Mouse (Mus musculus) mouse trophoblast stem cell (cell line): ENCODE measurements at regions not wholly inside any gene's neighbourhood (a gene's known extent, or its start where the extent isn't known, plus 50 kb on each side); places are given as distances from the start of the nearest gene placed in this dataset.
"Not testable (repeated sequence)": the region's sequence is repeated elsewhere in the genome, so short reads cannot be mapped to it uniquely, and the experiment has no call there.

Experiments used
- in situ Hi-C, 2 experiments: fragments of 300-500 bp; cut with MseI, MboI; formaldehyde crosslinking; loops; 2 replicates in 1 of 2; 3 replicates in 1 of 2; pipeline ENCODE4 v1.15.1; 2025

DNA sequence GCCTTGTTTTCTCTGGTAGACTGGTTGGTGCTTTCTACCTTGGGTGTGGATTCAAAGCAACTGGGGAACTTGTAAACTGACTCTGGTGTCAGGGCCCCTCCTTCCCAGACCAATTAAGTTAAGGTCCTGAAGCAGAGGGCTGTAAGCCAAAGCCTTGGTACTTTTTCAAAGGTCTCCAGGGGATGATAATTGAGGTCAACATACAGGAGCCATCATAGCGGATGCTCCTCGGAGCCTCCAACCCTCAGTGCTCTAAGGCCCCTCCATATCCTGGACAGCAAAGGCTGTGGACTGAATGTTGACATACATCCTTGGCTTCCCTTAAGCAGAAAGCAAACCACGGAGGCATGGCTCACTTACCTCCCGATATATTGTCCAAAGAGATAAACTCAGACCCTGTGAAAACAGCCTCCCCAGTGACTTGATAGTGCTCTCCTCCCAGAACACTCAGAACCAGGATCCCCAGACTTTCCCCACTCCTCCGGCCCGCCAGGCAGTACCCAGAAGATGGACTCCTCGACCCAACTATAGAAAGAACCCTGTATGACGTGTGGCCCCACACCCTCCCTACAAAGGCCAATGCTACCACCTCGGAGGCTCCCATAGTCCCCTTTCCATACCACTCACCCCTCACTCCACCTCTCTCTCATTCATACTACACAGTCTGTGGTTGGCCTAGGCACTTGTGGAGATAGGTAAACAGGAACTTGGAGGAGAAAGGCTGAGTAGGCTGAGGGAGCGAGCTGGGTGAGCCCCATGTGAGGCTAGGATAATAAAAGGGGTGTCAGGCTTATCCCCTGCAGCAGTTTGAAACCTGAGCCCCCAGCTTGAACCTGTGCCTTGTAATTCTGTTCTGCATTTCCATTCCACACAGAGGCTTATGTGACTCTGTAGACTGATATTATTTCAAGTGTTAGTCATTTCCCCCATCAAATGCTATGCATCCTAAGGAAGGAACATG lies 118.8 kb upstream of the Arid1b start:
- in situ Hi-C loops: no loop called here

DNA sequence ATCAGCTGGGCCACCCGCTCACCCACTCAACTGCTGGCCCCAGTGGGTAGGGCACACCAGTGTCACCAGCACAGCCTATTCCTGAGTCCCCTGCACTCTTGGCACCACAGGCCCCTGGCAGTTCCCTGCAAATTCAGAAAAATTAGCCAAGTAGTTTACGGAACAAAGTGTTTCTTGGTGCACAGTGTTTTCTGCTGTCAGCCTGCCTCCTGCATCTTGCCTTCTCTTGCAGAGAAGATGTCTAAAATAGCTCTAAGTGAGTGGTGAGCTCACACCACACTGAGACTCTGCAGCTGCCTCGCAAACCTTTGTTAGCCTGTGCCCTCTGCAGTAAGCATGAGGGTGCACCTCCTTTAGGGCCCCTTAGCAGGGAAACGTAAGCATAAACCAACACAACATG lies 117.7 kb upstream of the Arid1b start:
- in situ Hi-C loops: no loop called here

DNA sequence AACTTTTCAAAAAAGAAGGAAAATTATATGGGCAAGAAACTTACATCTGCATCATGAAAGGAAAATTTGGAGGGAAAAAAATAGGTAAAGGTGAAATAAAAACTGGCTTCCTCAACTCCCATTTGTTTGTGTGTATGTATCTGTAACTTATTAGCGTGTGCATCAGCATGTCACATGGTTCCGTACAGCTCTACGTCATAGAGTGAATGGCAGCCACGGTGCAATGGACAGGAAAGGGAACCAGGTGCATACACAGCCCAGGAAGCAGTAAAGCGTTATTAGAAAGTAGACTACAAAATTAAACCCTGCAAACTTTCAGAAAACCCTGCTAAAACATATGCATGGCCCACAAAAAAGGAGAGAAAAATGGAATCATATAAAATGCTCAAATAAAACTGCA lies 112.7 kb upstream of the Arid1b start:
- in situ Hi-C loops: no loop called here

DNA sequence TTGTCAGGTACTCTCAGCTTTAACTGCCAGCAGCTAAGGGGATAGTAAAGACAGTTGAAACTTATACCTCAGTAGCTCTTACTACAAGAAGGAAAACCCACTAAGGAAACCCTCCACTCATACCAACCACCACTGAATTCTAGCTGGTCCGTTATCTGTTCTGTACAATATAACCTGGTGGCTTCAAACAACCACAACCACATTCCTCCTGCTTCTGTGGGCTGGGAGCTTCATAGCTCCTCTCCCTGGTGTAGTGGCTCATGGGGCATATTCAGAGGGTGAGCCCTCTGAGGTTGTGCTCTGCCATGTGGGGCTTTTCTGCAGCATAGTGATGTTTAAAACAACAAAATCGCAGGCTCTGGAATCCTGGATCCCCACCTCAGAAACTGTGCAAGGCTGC lies 110.0 kb upstream of the Arid1b start:
- in situ Hi-C loops: no loop called here

DNA sequence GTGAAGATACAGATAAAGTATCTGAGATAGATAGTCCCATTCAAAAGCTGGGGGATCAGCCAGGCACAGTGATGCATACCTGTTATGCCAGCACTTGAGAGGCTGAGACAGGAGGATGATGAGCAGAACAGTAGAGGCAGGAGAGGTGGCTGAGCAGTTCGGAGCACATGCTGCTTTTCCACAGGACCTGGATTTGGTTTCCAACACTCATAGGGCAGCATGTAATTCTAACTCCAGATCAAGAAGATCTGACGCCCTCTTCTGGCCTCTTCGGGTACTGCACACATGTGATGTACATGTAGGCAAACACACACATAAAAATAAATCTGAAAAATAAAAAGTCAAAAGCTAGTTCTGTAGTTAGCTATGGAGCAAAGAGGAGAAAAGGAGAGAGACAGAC lies 109.4 kb upstream of the Arid1b start:
- in situ Hi-C loops: no loop called here

DNA sequence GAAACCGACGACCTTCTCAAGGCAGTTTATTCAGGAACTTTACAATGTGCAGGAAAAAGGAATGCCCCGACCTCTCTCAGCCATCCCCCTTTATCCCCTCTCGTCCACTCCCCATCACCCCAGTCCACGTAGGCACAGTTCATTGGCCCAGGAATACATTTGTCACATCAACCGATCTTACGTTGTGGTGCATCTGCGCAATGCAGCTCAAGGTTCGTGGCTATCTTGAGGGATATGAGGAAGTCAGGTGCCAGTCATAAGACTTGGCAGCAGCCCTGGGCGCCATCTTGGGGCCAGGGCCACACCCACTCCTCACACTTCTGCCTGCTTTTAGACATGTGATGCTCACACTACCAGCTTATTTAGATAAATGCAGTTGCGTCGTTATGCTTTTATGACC lies 106.8 kb upstream of the Arid1b start:
- in situ Hi-C loops: not testable (repeated sequence)

DNA sequence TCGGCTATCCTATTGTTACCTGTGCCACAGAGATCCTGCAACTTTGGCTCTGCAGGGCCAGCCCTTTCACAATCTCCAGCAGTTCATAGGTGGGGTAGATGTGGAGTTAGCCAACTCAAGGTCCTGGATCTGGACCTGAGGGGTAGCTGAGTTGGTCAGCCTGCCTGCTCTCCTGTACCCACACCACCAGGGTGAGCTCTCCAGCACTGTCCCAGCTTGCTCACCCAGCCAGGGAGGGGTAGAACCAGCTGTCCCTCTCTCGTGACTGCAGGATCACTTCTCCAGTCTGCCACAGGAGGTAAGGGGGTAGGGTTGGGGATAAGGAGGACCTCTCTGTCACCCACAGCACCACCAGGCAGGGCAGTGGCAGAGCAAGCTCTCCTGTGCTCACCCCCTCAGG lies 104.6 kb upstream of the Arid1b start:
- in situ Hi-C loops: no loop called here

DNA sequence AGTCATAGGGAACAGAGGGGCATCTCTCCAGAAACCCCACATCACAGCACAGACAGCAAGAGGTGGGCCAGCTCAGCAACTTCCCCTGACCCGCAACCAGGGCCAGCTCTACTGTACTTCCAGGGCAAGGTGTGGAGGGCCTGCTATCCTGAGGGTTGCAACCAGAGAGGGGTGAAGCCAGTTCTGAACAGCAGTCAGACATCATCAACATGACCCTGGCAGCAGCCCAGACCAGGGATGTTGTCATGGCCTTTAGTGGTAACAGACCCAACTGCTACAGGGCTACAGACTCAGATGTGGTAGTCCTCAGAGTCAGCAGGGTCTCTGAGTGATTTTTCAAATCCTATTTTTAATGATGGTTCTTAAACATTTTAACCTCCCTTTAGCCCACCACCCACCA lies 104.0 kb upstream of the Arid1b start:
- in situ Hi-C loops: no loop called here

DNA sequence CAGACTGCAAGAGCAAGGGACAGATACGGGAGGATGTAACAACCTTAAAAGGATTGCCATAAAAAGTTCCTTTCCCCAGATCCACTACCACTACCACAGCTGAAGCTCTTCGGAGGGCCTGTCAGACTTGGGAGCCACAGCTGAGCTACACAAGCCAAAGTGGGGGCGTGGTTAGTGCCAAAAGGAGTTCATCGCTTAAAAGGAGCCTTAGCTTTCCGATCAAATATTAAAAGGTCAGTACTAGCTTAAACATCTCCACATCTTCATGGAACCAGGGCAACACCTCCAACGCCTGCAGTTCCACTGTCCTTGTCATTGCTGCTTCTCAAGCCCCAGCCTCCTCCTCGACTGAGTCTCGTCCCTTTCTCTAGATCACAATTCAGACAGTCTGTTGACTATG lies 102.6 kb upstream of the Arid1b start:
- in situ Hi-C loops: no loop called here

DNA sequence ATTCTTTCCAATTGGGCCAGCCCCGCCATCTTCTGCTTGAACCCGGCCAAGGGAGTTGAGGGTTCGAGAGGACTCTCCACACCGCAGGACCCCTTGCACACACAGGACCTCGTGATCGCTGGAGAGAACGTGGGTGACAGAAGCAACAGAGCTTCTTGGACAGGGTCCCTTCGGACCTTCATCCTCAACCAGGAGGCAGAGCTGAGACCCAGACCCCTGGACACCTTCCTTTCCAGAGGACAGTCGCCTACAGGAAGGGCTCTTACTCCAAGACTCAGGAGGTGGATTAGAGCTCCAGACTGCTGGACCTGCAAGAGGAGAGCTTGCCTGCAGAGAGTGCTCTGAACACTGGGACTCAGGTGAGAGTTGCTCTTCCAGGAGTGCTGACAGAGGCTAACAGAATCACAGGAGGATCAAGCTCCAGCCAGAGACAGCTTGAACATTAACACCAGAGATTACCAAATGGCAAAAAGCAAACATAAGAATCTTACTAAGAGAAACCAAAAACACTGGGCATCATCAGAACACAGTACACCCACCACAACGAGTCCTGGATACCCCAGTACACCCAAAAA lies 99.3 kb upstream of the Arid1b start:
- in situ Hi-C loops: not testable (repeated sequence)

DNA sequence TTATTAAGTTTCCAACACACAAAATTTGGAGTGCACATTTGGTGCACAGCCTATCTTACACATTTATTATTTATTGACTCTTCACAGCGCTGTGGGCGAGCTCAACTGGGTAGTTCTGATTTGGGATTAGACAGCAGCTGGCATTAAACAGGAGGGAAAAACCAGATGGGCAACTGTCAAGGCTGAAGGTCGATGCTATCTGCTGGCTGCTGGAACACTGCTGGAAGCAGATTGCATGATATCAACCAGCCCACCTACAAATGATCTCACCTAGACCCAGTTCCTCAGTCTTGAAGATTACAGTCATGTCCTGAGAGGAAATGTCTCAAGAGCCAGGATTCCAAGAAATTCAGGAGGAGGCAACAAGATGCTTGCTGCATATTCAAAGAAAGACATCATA lies 91.0 kb upstream of the Arid1b start:
- in situ Hi-C loops: loop anchor here in 1 of 2 experiments (10.0 kb wide), 1 partner anchor 92 kb away; the partner anchor contains the start of gene Arid1b

DNA sequence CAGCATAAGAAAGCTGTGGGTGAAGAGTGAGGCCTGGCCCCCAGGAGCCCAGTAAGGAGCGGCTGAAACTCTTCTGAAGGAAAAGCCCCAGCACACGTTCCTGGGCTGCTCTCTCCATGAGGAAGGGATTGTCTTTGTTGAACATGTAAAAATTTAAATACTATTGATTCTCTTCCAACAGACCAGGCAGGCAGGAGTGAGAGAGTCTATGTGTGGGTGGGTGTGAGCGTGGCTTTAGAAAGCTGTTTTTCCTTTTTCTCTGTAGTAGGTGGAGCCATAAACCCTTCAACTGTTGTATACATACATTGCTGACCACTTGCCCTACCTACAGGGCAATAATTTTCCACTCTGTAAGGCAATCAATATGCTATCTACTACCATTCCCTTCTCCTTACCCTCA lies 87.6 kb upstream of the Arid1b start:
- in situ Hi-C loops: loop anchor here in 1 of 2 experiments (10.0 kb wide), 1 partner anchor 88 kb away; the partner anchor contains the start of gene Arid1b

DNA sequence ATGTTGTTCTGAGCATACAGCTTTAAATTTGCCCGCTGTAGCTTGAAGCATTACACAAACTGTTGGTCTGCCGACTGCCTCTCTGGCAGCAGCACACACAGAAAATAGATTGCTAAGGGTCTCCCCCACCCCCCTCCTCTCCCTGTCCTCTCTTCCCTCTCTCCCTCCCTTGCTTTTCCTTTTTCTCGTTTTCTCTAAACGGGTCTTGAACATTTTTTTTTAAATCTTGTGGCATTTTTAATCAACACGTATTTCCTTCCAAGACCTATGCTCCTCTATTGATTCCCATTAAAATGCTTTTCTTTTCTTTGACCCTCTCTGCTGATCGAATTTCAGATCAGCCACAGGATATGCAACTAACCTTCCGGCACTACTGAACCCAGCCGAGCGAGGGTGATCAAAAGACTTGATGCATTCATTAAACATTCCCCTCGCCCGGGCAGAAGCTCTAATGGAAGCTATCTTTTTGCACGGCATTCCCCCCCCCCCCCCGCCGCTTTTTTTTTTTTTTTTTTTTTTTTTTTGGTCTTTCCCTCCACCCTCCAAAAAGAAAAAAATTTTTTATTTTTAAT lies 86.9 kb upstream of the Arid1b start:
- in situ Hi-C loops: loop anchor here in 1 of 2 experiments (10.0 kb wide), 1 partner anchor 88 kb away; the partner anchor contains the start of gene Arid1b

DNA sequence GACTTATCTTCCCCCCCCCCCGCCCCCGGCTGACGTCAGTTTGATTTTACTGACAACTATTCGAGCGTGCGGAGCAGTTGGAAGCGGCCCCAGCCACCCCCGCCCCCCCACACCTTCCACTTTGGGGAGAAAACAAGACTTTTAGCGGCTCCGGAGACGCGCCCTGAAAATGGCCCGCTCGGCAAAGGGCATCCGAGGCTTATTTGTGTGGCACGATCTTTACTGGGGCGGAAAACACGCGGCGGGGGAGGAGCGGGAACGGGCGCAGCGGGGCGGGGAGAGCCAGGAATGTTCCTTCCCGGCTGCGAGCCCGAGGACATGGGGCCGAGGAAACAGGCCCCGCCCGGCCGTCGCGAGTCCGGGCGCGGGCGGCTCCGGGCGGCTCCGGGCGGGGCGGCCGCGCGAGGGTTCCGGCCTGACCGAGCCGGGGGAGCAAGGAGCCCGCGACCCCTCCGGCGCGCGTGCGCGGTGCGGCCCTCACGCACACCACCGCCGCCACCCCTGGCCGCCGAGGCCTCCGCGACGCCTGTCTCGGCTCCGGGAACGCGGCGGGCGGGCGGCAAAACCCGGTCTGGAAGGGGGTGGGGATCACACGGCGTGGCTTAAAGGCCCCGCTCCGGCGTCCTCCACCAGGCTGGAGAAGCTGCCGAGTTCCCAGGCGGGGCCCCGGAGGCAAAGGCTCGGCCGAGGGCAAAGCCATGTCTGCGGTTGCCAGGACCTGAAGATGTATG lies 86.1 kb upstream of the Arid1b start:
- in situ Hi-C loops: loop anchor here in 1 of 2 experiments (10.0 kb wide), 1 partner anchor 87 kb away; the partner anchor contains the start of gene Arid1b

DNA sequence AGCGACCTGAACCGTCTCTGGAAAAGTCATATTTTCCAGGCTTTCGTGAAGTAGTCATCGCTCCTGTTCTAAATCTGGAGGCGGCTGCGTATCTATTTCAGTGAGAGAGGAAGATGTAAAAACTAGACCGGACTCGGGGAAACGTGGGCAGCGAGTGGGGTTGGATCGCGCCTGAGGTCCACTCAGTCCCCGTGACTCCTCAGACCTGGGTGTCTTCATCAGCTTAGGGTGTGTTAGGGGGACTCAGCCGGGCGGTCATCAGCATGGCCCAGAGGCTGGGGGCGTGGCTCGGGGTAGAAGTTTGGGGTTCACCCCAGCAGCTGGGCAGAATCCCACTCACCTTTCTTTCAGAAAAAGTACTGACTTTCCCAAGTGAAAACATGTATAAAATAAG lies 85.6 kb upstream of the Arid1b start:
- in situ Hi-C loops: loop anchor here in 1 of 2 experiments (10.0 kb wide), 1 partner anchor 86 kb away; the partner anchor contains the start of gene Arid1b

DNA sequence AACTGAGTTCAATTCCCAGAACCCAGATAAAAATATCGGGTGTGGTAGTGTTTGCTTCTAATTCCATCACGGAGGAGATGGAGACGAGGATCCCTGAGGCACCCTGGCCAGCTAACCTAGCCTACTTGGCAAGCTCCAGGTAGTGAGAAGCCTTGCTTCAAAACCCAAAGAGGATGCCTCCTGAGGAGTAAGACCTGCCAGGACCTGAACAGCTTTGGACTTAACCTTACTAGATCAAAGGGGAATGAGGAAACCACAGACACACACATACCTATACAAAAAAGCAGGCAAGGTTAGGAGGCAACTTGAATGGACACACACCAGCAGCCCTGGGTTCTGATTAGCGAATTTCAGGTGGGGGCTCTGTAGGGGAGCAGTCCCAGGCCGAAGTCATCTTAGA lies 84.0 kb upstream of the Arid1b start:
- in situ Hi-C loops: no loop called here

DNA sequence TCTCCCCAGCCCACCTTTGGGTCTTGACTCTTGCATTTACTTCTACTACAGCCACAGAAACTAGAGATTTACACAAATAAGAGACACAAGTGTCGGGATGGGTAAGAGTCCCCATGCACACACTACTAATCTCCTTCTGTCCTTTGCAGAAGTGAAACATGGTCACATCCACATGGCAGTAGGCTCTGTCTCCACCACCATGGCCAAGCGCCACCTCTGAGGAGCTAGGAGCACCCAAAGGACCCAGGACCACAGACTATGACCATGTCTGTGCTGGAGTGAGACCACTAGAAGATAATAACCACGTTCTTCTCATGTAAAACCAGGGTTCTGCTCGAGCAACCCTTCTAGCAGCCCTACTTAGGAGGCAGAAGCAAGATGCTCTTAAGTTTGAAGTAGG lies 81.1 kb upstream of the Arid1b start:
- in situ Hi-C loops: no loop called here

DNA sequence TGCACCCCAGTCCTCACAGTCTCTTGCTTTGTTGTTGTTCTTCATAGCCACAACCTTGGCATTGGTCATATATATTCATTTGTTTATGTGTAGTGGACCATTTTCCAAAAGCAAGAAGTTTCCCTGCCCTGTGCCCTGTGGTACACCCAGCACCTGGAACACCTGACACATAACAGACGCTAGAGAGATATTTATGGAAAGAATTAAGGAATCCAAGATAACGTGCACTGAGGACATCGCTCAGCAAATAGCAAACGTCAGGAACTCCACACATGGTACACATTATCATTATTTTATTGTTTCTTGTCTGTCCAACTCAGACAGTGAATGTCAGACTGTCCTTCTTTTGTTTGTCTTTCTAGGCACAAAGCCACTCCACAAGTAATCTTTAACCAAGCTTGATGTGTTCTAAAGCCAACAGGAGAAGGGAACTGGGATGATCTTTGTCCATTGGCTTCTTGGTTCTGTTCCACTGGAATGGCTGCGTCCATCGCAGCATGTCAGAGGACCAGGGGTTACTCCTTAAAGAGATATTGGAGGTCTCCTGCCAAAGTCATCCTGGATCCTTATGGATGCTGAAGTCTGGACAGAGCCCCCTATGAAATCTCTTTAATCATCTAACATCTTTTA lies 74.2 kb upstream of the Arid1b start:
- in situ Hi-C loops: no loop called here

DNA sequence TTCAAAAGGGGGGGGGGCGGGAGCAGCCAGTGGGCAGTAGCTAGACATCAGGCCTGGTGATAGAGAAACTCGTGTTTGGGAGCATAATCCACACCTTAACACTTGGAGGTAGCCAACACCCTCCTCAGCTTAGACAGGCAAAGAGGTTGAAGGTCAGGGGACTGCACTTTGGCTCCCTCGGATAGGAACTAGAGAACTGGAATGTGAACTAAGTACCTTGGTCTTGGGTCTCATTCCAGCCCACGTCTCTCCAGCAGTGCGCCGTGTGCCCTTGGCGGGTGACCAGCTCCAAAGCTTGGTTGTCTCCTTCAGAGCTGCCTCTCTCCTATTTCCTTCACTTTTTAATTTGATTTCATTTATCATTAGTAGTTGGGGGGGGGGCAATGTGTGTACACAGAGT lies 73.0 kb upstream of the Arid1b start:
- in situ Hi-C loops: no loop called here

DNA sequence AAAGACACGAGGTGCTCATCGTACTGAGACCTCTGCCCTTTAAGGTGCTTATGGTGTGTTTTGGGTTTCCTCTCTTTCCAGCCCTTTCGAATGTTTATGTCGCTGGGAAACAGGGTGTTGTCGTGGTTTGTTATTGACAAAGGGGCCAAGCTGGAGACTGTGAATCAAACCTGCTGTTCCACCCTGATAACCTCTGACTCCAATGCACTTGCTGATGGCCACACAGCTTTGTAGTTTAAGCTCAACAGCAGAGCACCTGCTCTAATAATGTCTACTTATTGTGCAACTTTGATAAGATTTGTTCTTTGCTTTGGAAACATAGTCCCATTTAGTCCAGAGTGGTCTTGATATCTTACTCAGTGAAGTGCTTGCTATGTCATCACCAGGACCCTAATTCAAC lies 65.5 kb upstream of the Arid1b start:
- in situ Hi-C loops: no loop called here

DNA sequence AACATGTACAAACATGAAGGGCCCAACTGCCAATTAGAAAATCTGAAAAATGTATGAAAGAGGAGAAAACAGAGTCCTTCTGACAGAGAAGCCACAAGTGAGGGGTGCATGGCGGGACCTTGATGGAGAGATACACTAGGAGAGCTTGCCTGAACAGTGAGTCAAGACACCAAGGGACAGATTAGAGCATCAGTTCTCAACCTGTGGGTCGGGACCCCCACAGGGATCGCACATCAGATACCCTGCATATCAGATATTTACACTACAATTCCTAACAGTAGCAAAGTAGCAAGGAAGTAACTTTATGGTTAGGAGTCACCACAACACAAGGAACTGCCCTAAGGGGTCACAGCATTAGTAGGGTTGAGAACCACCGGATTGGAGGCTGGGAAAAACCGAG lies 58.9 kb upstream of the Arid1b start:
- in situ Hi-C loops: no loop called here
